Mouse (Mus musculus) thymus, postnatal 36 days (tissue): ENCODE results near the gene Mier3.

Source experiments
- DNase-seq, 2 experiments: peaks; one replicate each; pipeline ENCODE4 v3.0.0; 2022; ENCODE audit warnings: mixed read lengths in 2 of 2

Mier3 gene

GRCm38 (mm10) chr13:111680679-111681078 is at the start of gene Mier3:
TSS of gene Mier3 (plus strand) at chr13:111680979.
- DNase-seq: no peak

- DNase-seq: peak; percentile 43 to 64
Measured at GRCm38 (mm10) chr13:111634163-111635160, 46.3 kb upstream of the Mier3 start.

- no peak for DNase-seq
Measured at GRCm38 (mm10) chr13:111640319-111640718, 40.5 kb upstream of the Mier3 start.

- no peak for DNase-seq
Measured at GRCm38 (mm10) chr13:111643636-111644035, 37.1 kb upstream of the Mier3 start.

GRCm38 (mm10) chr13:111646204-111646603 is 34.6 kb upstream of the Mier3 start:
- no peak for DNase-seq

- no peak for DNase-seq
Measured at GRCm38 (mm10) chr13:111647279-111647678, 33.5 kb upstream of the Mier3 start.

- DNase-seq: no peak
Measured at GRCm38 (mm10) chr13:111651020-111651419, 29.8 kb upstream of the Mier3 start.

- no peak for DNase-seq
Measured at GRCm38 (mm10) chr13:111655273-111655672, 25.5 kb upstream of the Mier3 start.

- DNase-seq: peak; percentile 18 to 27
Measured at GRCm38 (mm10) chr13:111655856-111656255, 24.9 kb upstream of the Mier3 start.

GRCm38 (mm10) chr13:111656309-111656708 is 24.5 kb upstream of the Mier3 start:
- no peak for DNase-seq

GRCm38 (mm10) chr13:111656769-111657168 is 24.0 kb upstream of the Mier3 start:
- no peak for DNase-seq

GRCm38 (mm10) chr13:111658501-111659280 is 22.1 kb upstream of the Mier3 start:
- no peak for DNase-seq

GRCm38 (mm10) chr13:111659430-111659829 is 21.3 kb upstream of the Mier3 start:
- no peak for DNase-seq

GRCm38 (mm10) chr13:111660072-111660471 is 20.7 kb upstream of the Mier3 start:
- no peak for DNase-seq

- DNase-seq: no peak
Measured at GRCm38 (mm10) chr13:111660556-111660955, 20.2 kb upstream of the Mier3 start.

- DNase-seq: no peak
Measured at GRCm38 (mm10) chr13:111668016-111668415, 12.8 kb upstream of the Mier3 start.

- DNase-seq: no peak
Measured at GRCm38 (mm10) chr13:111676841-111677240, 3.9 kb upstream of the Mier3 start.

GRCm38 (mm10) chr13:111684056-111684625 is 3.4 kb downstream of the Mier3 start:
- DNase-seq: no peak

- peak; percentile 83 to 88 for DNase-seq
Measured at GRCm38 (mm10) chr13:111685751-111686462, 5.1 kb downstream of the Mier3 start.

GRCm38 (mm10) chr13:111686522-111687284 is 5.9 kb downstream of the Mier3 start:
- peak; percentile 35 to 60 for DNase-seq

- DNase-seq: peak; percentile 62 to 72
Measured at GRCm38 (mm10) chr13:111687285-111687781, 6.6 kb downstream of the Mier3 start.
